Mouse (Mus musculus) cerebellum, adult 2 months (tissue): ENCODE measurements around the gene Srbd1.

Experiments used
- CTCF ChIP-seq: fragments of 200-500 bp; IDR thresholded peaks from 2 replicates; pipeline ENCODE4 v1.5.1; 2011; ENCODE audit warnings: low read depth, mild to moderate bottlenecking, control low read depth, low read length, moderate library complexity, borderline replicate concordance; ENCODE audit not compliant: insufficient read depth
- POLR2A ChIP-seq: fragments of 200-500 bp; IDR thresholded peaks from 2 replicates; pipeline ENCODE4 v1.6.1; 2011; ENCODE audit warnings: low read length, control low read depth, borderline replicate concordance; ENCODE audit not compliant: insufficient read depth

GRCm38 (mm10) chr17:86027577-86028199, 117.3 kb downstream of the Srbd1 start:
- TF ChIP-seq CTCF = no peak
- TF ChIP-seq POLR2A = no peak
